Mouse (Mus musculus): ENCODE data around the gene Eif2ak1. TPM values are rescaled to one million over a fixed set of nuclear protein-coding genes. Genes with fewer than 3 reads are reported as not detected.

Gene Eif2ak1
- total RNA-seq, 2 experiments from 2014 or later: 23.6 to 23.8 TPM

- DNase-seq: no peak
These were observed 132.4 kb downstream of the Eif2ak1 start for GRCm38 (mm10) chr5:143950016-143950415.

Other genes starting within 250 kb of the Eif2ak1 start
- gene Cyth3, start 195.3 kb upstream of the Eif2ak1 start, total RNA-seq (2021): 10 to 100 TPM; 39.9 to 51.8 TPM
- 10 to 100 TPM in 1 of 2 experiments, 1 to 10 TPM in 1; 6.7 to 11.0 TPM for gene Usp42, start 85.5 kb upstream of the Eif2ak1 start, total RNA-seq (2021)
- not detected for gene Ankrd61, start 79.9 kb downstream of the Eif2ak1 start, total RNA-seq (2021)
- 100 to 1,000 TPM in 1 of 2 experiments, 10 to 100 TPM in 1; 86.1 to 101 TPM for gene Aimp2, start 92.1 kb downstream of the Eif2ak1 start, total RNA-seq (2021)
- gene Pms2, start 92.2 kb downstream of the Eif2ak1 start, total RNA-seq (2021): 1 to 10 TPM; 5.8 to 7.8 TPM
- under 1 TPM in 1 of 2 experiments, not detected in 1; 0.52 TPM for gene Gm42421, start 110.4 kb downstream of the Eif2ak1 start, total RNA-seq (2021)
- 1 to 10 TPM; 1.2 to 1.5 TPM for gene Rsph10b, start 115.2 kb downstream of the Eif2ak1 start, total RNA-seq (2021)
- gene Ccz1, start 197.1 kb downstream of the Eif2ak1 start, total RNA-seq (2021): 10 to 100 TPM; 30.8 to 33.1 TPM
- gene Ocm, start 208.9 kb downstream of the Eif2ak1 start, total RNA-seq (2021): not detected

Measured in gastrocnemius, postnatal 10 days (tissue).